Mouse (Mus musculus) embryonic fibroblast, embryonic 13.5 days (primary cell): ENCODE data around the gene G2e3.

Experiments used
- CTCF ChIP-seq: IDR thresholded peaks from 2 replicates; pipeline ENCODE4 v1.5.1; 2011; ENCODE audit warnings: mild to moderate bottlenecking, control low read depth, low read length, moderate library complexity, borderline replicate concordance; ENCODE audit not compliant: insufficient read depth
- POLR2A ChIP-seq: IDR thresholded peaks from 2 replicates; pipeline ENCODE4 v1.6.1; 2011; ENCODE audit warnings: low read depth, mild to moderate bottlenecking, control low read depth, low read length, moderate library complexity

DNA sequence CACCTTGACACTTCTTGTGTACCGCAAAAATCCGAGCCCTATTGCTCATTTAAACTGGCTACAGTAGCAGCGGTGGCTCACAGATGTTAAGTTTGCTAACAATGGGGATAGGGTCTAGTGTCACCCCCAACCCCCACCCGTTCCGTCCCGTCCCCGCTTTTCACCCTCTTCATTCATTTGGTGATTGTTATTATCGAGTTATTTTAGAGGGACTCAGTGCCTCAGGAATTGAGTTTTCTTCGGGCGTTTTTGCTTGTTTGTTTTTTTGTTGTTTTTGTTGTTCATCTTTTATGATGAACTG is 787 bp downstream of the G2e3 start:
- no peak for TF ChIP-seq CTCF
- no peak for TF ChIP-seq POLR2A
